In genomic region chr11:118208672-118209272, GRCm38 (mm10) we compare ENCODE assay signal across 9 mouse cellular contexts. TPM values are rescaled to one million over a fixed set of nuclear protein-coding genes. Genes with fewer than 3 reads are reported as not detected.
DNase-seq lines count a peak whose midpoint lies in the region; ATAC-seq and TF ChIP-seq lines count a peak whose summit lies in the region.
"Had no signal": no experiment of that assay in that cellular context is flagged by ENCODE, and none has a peak within 500 bp of the region (broad histone marks: within the 10 kb centered on the region; RNA-seq: fewer than 3 reads in every experiment).

No protein-coding gene starts in this region.

- H3K9me3 ChIP-seq in midbrain, embryonic 11.5 days (ENCODE audit: control insufficient read depth, low read length), result no peaks in the 10 kb centered on the region
- H3K9me3 ChIP-seq in midbrain, embryonic 13.5 days, result no peaks in the 10 kb centered on the region
- H3K9me3 ChIP-seq in hindbrain, embryonic 14.5 days (ENCODE audit: control insufficient read depth, low read length), result no peaks in the 10 kb centered on the region

- ATAC-seq in midbrain, embryonic 11.5 days (ENCODE audit: low FRiP score), result no peak
- no peak for ATAC-seq in midbrain, embryonic 13.5 days
- ATAC-seq in hindbrain, embryonic 14.5 days (ENCODE audit: low FRiP score), result no peak

- peaks cover 22% of the 10 kb centered on the region for H3K4me1 ChIP-seq in midbrain, embryonic 11.5 days (ENCODE audit: control insufficient read depth, insufficient read depth, low read length)
- peaks cover 59% of the 10 kb centered on the region for H3K4me1 ChIP-seq in midbrain, embryonic 13.5 days (replicated peaks)
- H3K4me1 ChIP-seq in hindbrain, embryonic 14.5 days (replicated peaks; ENCODE audit: control insufficient read depth, insufficient read depth, low read length), result peaks cover 52% of the 10 kb centered on the region
- peaks cover 54% of the 10 kb centered on the region for H3K4me1 ChIP-seq in olfactory bulb, adult 2 months (ENCODE audit: control insufficient read depth, insufficient read depth, low read length)

- peak; percentile 79 for DNase-seq in embryo, embryonic 10 days (ENCODE audit: low spot score)
- no peak for DNase-seq in embryo, embryonic 9.5 days (ENCODE audit: extremely low spot score)
- DNase-seq in midbrain, embryonic 11.5 days (ENCODE audit: low spot score, missing footprints), result peak; percentile 81
- no peak for DNase-seq in hindbrain, embryonic 14.5 days (ENCODE audit: low spot score)
- no peak for DNase-seq in urinary bladder, postnatal 14 days (ENCODE audit: low spot score)
- DNase-seq in frontal cortex, postnatal 10 days (ENCODE audit: low spot score in 2 of 2), result no peak
- DNase-seq: thymus, adult 18-20 months had no signal

- no peaks in the 10 kb centered on the region for H3K36me3 ChIP-seq in midbrain, embryonic 11.5 days (ENCODE audit: control insufficient read depth, insufficient read depth, low read length)
- H3K36me3 ChIP-seq in midbrain, embryonic 13.5 days, result no peaks in the 10 kb centered on the region
- H3K36me3 ChIP-seq in hindbrain, embryonic 14.5 days (replicated peaks; ENCODE audit: control insufficient read depth, insufficient read depth), result no peaks in the 10 kb centered on the region

- no peak overlapping the region for H3K4me3 ChIP-seq in midbrain, embryonic 11.5 days (ENCODE audit: low read depth, low read length)
- no peak overlapping the region for H3K4me3 ChIP-seq in midbrain, embryonic 13.5 days (replicated peaks)
- no peak overlapping the region for H3K4me3 ChIP-seq in hindbrain, embryonic 14.5 days (replicated peaks; ENCODE audit: low read length)
- no peak overlapping the region for H3K4me3 ChIP-seq in olfactory bulb, adult 2 months (ENCODE audit: insufficient read depth, low read depth, low read length)

- H3K9ac ChIP-seq in midbrain, embryonic 11.5 days (ENCODE audit: low read length), result no peak overlapping the region
- no peak overlapping the region; the same call in 1 of the 2 replicates for H3K9ac ChIP-seq in midbrain, embryonic 13.5 days (replicated peaks)
- no peak overlapping the region for H3K9ac ChIP-seq in hindbrain, embryonic 14.5 days

- TF ChIP-seq POLR2A in olfactory bulb, adult 2 months (IDR thresholded peaks at IDR 0.05; ENCODE audit: insufficient read depth, low read depth, low read length), result no peak

- no peak for TF ChIP-seq CTCF in olfactory bulb, adult 2 months (IDR thresholded peaks at IDR 0.05; ENCODE audit: insufficient read depth, low read depth, low read length)

- 28% methylated on average over 8 of the region's 8 CpGs for WGBS in midbrain, embryonic 11.5 days
- 29% methylated on average over 8 of the region's 8 CpGs for WGBS in midbrain, embryonic 13.5 days
- WGBS in hindbrain, embryonic 14.5 days, result 32% methylated on average over 8 of the region's 8 CpGs
- 41% methylated on average over 8 of the region's 8 CpGs for WGBS in olfactory bulb, adult 2 months

- H3K27me3 ChIP-seq in midbrain, embryonic 11.5 days (ENCODE audit: control insufficient read depth, insufficient read depth, low read length), result no peaks in the 10 kb centered on the region
- no peaks in the 10 kb centered on the region for H3K27me3 ChIP-seq in midbrain, embryonic 13.5 days
- H3K27me3 ChIP-seq in hindbrain, embryonic 14.5 days (ENCODE audit: control insufficient read depth, insufficient read depth, low read length), result no peaks in the 10 kb centered on the region

- no peak overlapping the region for H3K27ac ChIP-seq in midbrain, embryonic 11.5 days (ENCODE audit: low read depth, low read length)
- no peak overlapping the region for H3K27ac ChIP-seq in midbrain, embryonic 13.5 days
- H3K27ac ChIP-seq in hindbrain, embryonic 14.5 days, result 0 out of 2 replicates have a peak overlapping the region, but pooled peaks have one; percentile 16
- peak overlapping the region; percentile 14; the same call in 1 of the 2 replicates for H3K27ac ChIP-seq in olfactory bulb, adult 2 months (ENCODE audit: insufficient read depth, low read depth, low read length)

- no peak overlapping the region for H3K4me2 ChIP-seq in midbrain, embryonic 11.5 days
- no peak overlapping the region for H3K4me2 ChIP-seq in midbrain, embryonic 13.5 days (replicated peaks)
- H3K4me2 ChIP-seq in hindbrain, embryonic 14.5 days (replicated peaks), result no peak overlapping the region

RNA-seq across cellular contexts. Expression of gene Cyth1, which starts 39.6 kb away (rescaled TPM):
- polyA plus RNA-seq in midbrain, embryonic 11.5 days (2014; fragmentation: Nextera tagmentation; extraction: Ambion mirVana), result 12.3 and 12.8 TPM in 2 replicates
- 22.3 and 30.7 TPM in 2 replicates for polyA plus RNA-seq in midbrain, embryonic 13.5 days (2015; fragmentation: Nextera tagmentation; extraction: Ambion mirVana)
- polyA plus RNA-seq in hindbrain, embryonic 14.5 days (2014; fragmentation: Nextera tagmentation; extraction: Ambion mirVana), result 18.1 and 18.7 TPM in 2 replicates
- polyA plus RNA-seq in olfactory bulb, adult 2 months (2012; ENCODE audit: insufficient read depth, insufficient read length, low replicate concordance, missing spikeins), result not detected in 2 replicates

Comparison
In these comparisons a context has a peak if more than half of its experiments do, and no peak if none do; other contexts are left out.
1. DNase-seq: peak in embryo, embryonic 10 days (single experiment) and midbrain, embryonic 11.5 days (single experiment); none in embryo, embryonic 9.5 days (single experiment), hindbrain, embryonic 14.5 days (single experiment), urinary bladder, postnatal 14 days (single experiment) and frontal cortex, postnatal 10 days (0 of 2).
2. H3K27ac ChIP-seq: peak in hindbrain, embryonic 14.5 days (single experiment) and olfactory bulb, adult 2 months (single experiment); none in midbrain, embryonic 11.5 days (single experiment) and midbrain, embryonic 13.5 days (single experiment).